8 mouse cellular contexts compared by ENCODE assay signal in the genomic region with DNA sequence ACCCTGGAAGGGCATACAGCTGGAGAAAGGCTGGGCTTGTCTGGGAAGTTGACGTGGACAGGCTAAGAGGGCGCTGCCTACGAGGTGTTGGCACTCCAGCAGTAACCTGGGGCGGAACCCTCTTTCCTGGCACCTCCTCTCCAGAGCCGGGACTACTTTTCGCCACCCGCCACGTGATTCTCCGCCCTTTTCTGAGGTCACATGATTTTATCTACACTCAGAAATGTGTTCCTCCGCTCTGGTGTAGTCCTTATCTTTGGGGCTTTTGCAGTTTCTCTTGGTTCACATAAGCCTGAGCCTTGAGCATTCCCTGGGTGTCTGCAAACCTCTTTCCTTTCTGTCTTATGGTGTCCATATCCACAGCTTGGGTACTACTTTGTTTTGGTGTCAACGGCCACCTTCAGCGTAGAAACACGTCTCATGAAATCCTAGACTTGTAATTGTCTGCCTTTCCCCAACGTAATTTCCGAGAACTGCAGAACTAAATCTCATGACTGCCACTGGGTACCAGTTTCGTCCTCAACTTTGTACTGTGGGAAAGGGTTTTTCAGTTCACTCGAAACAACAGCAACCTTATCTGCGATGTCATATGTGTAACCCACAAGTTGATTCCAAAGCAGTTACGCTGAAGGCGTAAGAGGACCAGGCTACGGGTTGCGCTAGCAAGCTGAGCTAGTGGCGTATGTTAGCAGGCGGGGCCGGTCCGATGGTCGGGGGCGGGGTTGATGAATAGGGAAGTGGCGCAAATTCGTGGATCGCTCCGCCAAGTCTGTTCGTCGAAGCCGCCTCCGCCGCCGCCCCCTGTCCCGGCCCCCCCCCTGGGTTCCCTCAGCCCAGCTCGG. TPM values are rescaled to one million over a fixed set of nuclear protein-coding genes. Genes with fewer than 3 reads are reported as not detected.
A peak's percentile ranks its signal among the peaks of the same experiment; 100 is the strongest.
DNase-seq lines count a peak whose midpoint lies in the region; ATAC-seq lines count a peak whose summit lies in the region.

TSS of gene Gabarap (plus strand) at position 294 of the 842 bp plus-strand sequence.

- intact Hi-C loops in heart, postnatal 14 days (cut with DNase I) = loop anchor here (10.0 kb wide), 1 partner anchor 664 kb away; the partner anchor contains the start of genes Eno3 and Pfn1

- WGBS in forebrain, embryonic 14.5 days = 1% methylated on average over 40 of the region's 40 CpGs
- 0% methylated on average over 40 of the region's 40 CpGs for WGBS in neural tube, embryonic 15.5 days

- peak; percentile 72 for ATAC-seq in forebrain, embryonic 14.5 days
- ATAC-seq in neural tube, embryonic 15.5 days (ENCODE audit: low FRiP score) = peak; percentile 78

- peak within 1 kb of the TSS; percentile 77 for H3K4me3 ChIP-seq in forebrain, embryonic 14.5 days (ENCODE audit: low read depth, low read length)
- H3K4me3 ChIP-seq in neural tube, embryonic 15.5 days (replicated peaks) = peak within 1 kb of the TSS; percentile 77

- H3K27me3 ChIP-seq in forebrain, embryonic 14.5 days (replicated peaks; ENCODE audit: control insufficient read depth, insufficient read depth, low read length) = no peaks in the 10 kb centered on the region
- H3K27me3 ChIP-seq in neural tube, embryonic 15.5 days (replicated peaks) = no peaks in the 10 kb centered on the region

- peak within 1 kb of the TSS; percentile 50 for H3K4me2 ChIP-seq in forebrain, embryonic 14.5 days (ENCODE audit: low read length)
- H3K4me2 ChIP-seq in neural tube, embryonic 15.5 days = peak within 1 kb of the TSS; percentile 74

- peaks cover 11% of the 10 kb centered on the region for H3K4me1 ChIP-seq in forebrain, embryonic 14.5 days (ENCODE audit: control insufficient read depth, insufficient read depth, low read length)
- H3K4me1 ChIP-seq in neural tube, embryonic 15.5 days = peaks cover 27% of the 10 kb centered on the region

- no peaks in the 10 kb centered on the region for H3K9me3 ChIP-seq in forebrain, embryonic 14.5 days (replicated peaks; ENCODE audit: control insufficient read depth, low read length)
- no peaks in the 10 kb centered on the region for H3K9me3 ChIP-seq in neural tube, embryonic 15.5 days (replicated peaks)

- H3K27ac ChIP-seq in forebrain, embryonic 14.5 days (ENCODE audit: low read depth, low read length) = peak within 1 kb of the TSS; percentile 85
- peak within 1 kb of the TSS; percentile 93 for H3K27ac ChIP-seq in neural tube, embryonic 15.5 days (replicated peaks)

- peaks cover 60% of the 10 kb centered on the region for H3K36me3 ChIP-seq in forebrain, embryonic 14.5 days (ENCODE audit: control insufficient read depth, insufficient read depth, low read length)
- peaks cover 56% of the 10 kb centered on the region for H3K36me3 ChIP-seq in neural tube, embryonic 15.5 days

- H3K9ac ChIP-seq in forebrain, embryonic 14.5 days (ENCODE audit: low read length) = peak within 1 kb of the TSS; percentile 92
- H3K9ac ChIP-seq in neural tube, embryonic 15.5 days (replicated peaks) = peak within 1 kb of the TSS; percentile 92

- DNase-seq in ES-CJ7 (ENCODE audit: low read depth, low spot score) = peak; percentile 96
- peak; percentile 93 for DNase-seq in cerebellum, adult 11 months
- DNase-seq in forebrain, embryonic 14.5 days (ENCODE audit: low spot score) = peak; percentile 98
- peak; percentile 95 for DNase-seq in heart, postnatal 14 days
- peak; percentile 97 for DNase-seq in layer of hippocampus, adult 11-12 months (ENCODE audit: low spot score)
- DNase-seq in lung, adult 18-20 months = peak; percentile 98
- DNase-seq in testis, postnatal 14 days (ENCODE audit: low spot score) = peak; percentile 95

RNA-seq across cellular contexts. Expression of gene Gabarap, which starts in this region (rescaled TPM):
- polyA plus RNA-seq in forebrain, embryonic 14.5 days (2014; fragmentation: Nextera tagmentation; extraction: Ambion mirVana) = 701 and 779 TPM in 2 replicates
- 100 to 1,000 TPM; 249 to 257 TPM for total RNA-seq in heart, postnatal 14 days (2021)
- polyA plus RNA-seq in neural tube, embryonic 15.5 days (2015; fragmentation: Nextera tagmentation; extraction: Ambion mirVana) = 549 and 565 TPM in 2 replicates

Comparison
In these comparisons a context has a peak if more than half of its experiments do, and no peak if none do; other contexts are left out.
1. Peak in every context shown above with its lines: DNase-seq, ATAC-seq, H3K4me3 ChIP-seq and H3K27ac ChIP-seq.